Mouse (Mus musculus) urinary bladder, adult 18-20 months (tissue): ENCODE data around the gene Fam163a.
"Not testable (repeated sequence)": the region's sequence is repeated elsewhere in the genome, so short reads cannot be mapped to it uniquely, and the experiment has no call there.

Experiments used
- DNase-seq, 2 experiments: peaks; one replicate each; pipeline ENCODE4 v3.0.0; 2022; ENCODE audit warnings: low spot score in 2 of 2, mixed read lengths in 2 of 2

The Fam163a gene

GRCm38 (mm10) chr1:156204656-156205131, at the start of gene Fam163a:
Gene Fam163a (minus strand): TSS chr1:156205026.
- DNase-seq = no peak

- DNase-seq = not testable (repeated sequence)
Observed at GRCm38 (mm10) chr1:156251096-156251495, 46.3 kb upstream of the Fam163a start.

GRCm38 (mm10) chr1:156247893-156248292, 43.1 kb upstream of the Fam163a start:
- no peak for DNase-seq

GRCm38 (mm10) chr1:156241713-156242348, 37.0 kb upstream of the Fam163a start:
- peak; percentile 15 to 16 for DNase-seq

- DNase-seq = no peak
Observed at GRCm38 (mm10) chr1:156241035-156241434, 36.2 kb upstream of the Fam163a start.

- no peak for DNase-seq
Observed at GRCm38 (mm10) chr1:156231122-156231521, 26.3 kb upstream of the Fam163a start.

- DNase-seq = no peak
Observed at GRCm38 (mm10) chr1:156230339-156231089, 25.7 kb upstream of the Fam163a start.

DNA sequence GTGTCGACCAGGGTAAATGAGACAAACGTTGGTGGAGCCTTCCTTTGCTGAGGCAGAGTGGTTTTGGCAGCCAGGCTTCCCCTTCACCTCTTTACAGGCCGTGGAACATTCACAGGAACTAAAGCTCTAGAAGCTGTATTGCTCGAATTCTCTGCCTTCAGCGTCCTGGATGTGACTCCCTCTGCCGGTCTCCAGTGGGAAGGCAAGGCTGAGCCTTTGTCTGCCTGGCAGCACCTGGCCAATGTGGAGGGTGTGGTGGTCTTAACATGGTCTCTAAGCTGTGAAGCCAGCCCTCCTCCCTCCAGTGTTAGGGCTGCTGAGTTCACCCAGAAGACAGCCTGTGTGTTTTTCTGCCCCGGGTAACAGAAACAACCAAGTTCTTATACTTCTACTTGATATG, 24.6 kb upstream of the Fam163a start:
- DNase-seq = peak in 1 of 2 experiments; percentile 25

DNA sequence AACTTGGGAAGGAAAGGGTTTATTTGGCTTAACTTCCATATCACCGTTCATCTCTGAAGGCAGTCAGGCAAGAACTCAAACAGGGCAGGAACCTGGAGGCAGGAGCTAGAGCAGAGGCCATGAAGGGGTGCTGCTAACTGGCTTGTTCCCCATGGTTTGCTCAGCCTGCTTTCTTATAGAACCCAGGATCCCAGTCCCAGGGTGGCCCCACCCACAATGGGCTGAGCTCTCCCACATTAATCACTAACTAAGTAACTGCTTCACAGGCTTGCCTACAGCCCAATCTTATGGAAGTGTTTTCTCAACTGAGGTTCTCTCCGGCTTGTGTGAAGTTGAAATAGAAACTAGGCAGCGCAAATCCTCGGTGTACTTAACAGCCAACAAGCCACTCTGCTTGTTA, 23.9 kb upstream of the Fam163a start:
- no peak for DNase-seq

GRCm38 (mm10) chr1:156226903-156227302, 22.1 kb upstream of the Fam163a start:
- DNase-seq = no peak

GRCm38 (mm10) chr1:156222205-156223000, 17.6 kb upstream of the Fam163a start:
- no peak for DNase-seq

- no peak for DNase-seq
Observed at GRCm38 (mm10) chr1:156221327-156221726, 16.5 kb upstream of the Fam163a start.

- no peak for DNase-seq
Observed at GRCm38 (mm10) chr1:156218573-156218972, 13.7 kb upstream of the Fam163a start.

DNA sequence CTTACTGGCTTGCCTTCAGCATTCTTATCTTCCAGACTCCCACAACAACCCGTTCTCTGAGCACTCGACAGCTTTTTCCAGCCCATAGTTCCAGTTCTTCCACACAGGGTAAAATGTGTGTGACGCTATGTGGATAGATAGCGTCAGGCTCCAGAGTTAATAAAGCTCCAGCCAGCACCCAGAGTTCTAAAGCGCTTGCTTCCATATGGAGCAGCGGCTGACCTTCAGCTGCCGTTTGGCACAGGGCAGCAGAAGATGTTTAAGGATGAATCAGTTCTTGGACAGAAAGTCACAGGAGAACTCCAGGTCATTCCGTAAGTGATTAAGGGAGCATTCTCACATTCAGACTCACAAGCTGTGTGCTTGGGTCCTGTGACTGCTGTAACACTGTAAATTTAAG, 13.1 kb upstream of the Fam163a start:
- no peak for DNase-seq

GRCm38 (mm10) chr1:156217393-156217792, 12.6 kb upstream of the Fam163a start:
- DNase-seq = peak in 1 of 2 experiments; percentile 16

DNA sequence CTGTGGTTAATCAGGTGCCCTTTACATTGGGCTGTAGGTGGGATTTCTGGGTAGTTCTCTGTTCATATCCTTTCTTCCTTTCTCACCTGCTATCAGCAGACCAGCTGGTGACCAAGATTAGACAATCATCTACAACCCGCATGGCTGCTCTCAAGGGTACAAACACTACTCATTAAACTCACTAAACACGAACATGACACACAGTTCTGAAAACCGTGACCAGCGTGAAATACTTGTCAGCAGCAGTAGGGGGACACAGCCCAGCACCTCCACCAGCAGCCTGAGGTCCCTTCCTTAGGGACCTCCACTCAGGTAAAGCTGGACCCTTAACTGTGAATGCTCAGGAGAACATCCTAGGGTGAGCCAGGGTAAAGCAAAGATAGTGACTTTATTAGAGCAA, 11.4 kb upstream of the Fam163a start:
- no peak for DNase-seq

DNA sequence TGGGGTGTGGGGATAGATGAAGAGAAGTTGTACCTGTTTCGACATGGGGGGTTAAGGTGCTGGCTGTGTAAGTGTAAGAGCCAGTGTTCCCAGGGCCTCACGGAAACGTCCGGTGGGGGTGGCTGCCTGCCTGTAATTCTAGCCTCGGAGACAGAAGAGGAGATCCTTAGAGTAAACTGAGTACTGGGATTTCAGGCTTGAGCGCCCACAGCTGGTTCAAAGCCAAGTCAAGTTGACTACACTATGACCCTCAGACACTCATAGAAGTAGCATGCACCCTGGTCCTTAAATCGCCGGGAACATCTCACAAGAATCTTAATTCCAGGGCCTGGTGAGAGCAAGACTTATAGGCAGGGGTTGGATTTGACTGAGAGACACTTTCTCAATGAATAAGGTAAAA, 9.8 kb upstream of the Fam163a start:
- DNase-seq = no peak

GRCm38 (mm10) chr1:156212923-156213322, 8.1 kb upstream of the Fam163a start:
- DNase-seq = no peak

DNA sequence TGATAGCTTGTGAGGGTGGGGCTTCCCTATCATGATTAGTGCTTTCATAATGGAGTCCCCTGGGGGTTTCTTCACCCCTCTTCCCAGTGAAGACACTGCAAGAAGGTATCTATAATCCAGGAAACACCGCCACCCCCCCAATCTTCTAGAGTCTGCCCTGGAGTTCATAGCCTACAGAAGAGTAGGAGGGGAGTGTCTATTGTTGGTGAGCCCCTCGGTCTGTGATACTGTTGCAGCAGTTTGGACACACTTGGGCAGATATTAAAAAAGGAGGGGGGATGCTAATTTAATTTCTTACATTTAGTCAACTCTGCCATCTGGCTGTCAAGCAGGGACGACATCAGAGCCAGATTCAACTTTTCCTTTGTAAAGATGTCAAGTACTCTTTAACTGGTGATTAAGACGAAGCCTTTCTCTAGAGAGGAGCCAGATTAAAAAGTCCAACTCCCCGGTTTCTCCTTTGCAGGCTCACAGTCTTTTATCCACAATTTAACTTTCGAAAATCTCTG, 7.0 kb upstream of the Fam163a start:
- DNase-seq = no peak

DNA sequence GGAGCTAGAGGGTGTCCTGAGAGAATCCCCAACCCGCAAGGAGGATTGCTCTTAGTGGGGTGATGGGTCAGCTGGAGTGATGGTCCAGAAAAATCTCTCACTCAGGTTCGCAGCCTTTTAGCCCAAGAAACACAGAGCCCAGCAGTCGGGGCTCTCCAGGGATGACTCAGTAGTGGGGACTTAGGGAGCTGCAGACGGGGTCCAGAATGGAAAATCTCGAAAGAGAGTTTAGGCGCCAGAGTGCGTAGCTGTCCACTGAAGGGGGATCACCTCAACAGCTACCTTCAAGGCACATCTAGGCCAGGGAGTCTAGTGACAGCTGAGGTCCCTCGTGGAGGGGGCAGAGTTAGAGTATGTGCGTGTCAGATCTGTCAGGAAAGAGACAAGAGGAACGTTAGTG, 338 bp upstream of the Fam163a start:
- no peak for DNase-seq

GRCm38 (mm10) chr1:156203961-156204655, 718 bp downstream of the Fam163a start:
- DNase-seq = no peak

DNA sequence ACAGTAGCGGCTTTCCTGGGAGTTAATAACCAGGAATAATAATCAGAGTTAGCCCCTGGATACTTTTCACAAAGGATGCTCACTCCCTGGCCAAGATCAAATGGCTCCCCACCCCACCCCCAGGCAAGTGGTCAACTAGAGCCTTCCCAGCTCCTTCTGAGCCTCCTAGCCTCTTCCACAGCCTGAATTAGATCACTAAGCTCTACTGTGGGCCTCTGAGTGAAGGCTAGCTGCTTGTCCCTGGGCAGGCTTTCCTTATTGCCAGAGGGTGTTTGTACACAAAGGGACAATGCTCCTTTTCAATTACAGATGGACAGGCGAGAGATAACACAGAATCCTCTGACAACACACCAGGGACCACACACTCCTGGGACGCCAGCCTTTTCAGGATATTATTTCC, 2.2 kb downstream of the Fam163a start:
- DNase-seq = no peak
